Mouse (Mus musculus): Measurements from ENCODE around the gene Zfp93.
A peak's percentile ranks its signal among the peaks of the same experiment; 100 is the strongest.
"Not testable (repeated sequence)": the region's sequence is repeated elsewhere in the genome, so short reads cannot be mapped to it uniquely, and the experiment has no call there.

Gene Zfp93

DNA sequence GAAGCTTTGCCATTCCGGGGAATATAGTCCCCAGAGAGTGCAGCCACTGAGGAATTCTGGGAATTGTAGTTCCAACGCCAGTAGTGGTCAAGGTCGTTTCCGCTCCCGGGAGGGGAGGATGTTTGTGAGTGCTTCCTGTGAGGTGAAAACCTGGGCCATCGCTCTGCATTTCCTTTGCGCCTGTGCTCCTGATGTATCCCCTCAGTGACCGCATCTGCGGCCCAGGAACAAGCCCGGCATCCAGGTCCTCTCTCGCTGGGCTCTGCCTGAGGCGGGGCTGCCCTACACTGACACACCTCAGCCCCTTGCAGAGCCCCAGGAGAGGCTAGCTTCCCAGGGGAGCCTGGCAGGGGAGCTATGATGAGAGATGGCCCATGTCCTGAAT is at the start of gene Zfp93:
Gene Zfp93, plus strand, starts transcription at position 133 of the 385 bp plus-strand sequence.
- peak; percentile 81 for DNase-seq (ENCODE audit: low spot score)

DNA sequence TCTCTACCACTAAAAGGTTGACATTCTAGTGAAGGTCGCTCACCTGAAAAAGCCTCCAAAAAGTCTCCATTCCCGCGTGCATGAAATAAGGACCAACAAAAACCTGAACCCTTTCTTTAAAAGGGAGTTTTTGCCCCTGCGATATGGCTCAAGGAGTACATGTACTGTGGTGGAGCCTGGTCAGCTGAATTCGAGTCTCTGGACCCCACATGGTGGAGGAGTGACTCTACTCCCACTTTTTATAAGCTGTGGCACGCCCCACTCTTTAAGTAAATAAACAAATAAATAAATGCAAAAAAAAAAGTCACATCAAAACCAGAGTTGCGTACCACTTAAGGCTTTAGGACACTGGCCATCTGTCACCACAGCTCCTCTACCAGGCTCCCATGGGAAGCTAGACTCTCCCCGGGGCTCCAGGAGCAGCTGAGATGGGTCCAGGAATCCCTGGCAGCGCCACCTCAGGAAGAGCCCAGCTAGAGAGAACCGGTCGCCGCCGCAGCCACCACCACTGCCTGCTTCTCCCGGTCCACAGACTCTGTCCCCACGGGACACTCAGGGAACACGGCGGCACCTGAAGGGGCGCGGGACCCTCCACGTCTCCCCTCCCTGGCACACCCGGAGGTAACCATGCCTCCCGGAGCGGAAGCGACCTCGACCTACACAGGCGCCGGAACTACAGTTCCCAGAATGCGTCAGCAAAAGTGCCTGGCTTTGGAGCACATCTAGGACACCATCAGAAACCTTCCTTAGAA is 33.0 kb upstream of the Zfp93 start, which contains the start of gene Zfp109:
Gene Zfp109, minus strand, starts transcription at position 521 of the 752 bp plus-strand sequence.
- DNase-seq (ENCODE audit: low spot score), result peak; percentile 66

DNA sequence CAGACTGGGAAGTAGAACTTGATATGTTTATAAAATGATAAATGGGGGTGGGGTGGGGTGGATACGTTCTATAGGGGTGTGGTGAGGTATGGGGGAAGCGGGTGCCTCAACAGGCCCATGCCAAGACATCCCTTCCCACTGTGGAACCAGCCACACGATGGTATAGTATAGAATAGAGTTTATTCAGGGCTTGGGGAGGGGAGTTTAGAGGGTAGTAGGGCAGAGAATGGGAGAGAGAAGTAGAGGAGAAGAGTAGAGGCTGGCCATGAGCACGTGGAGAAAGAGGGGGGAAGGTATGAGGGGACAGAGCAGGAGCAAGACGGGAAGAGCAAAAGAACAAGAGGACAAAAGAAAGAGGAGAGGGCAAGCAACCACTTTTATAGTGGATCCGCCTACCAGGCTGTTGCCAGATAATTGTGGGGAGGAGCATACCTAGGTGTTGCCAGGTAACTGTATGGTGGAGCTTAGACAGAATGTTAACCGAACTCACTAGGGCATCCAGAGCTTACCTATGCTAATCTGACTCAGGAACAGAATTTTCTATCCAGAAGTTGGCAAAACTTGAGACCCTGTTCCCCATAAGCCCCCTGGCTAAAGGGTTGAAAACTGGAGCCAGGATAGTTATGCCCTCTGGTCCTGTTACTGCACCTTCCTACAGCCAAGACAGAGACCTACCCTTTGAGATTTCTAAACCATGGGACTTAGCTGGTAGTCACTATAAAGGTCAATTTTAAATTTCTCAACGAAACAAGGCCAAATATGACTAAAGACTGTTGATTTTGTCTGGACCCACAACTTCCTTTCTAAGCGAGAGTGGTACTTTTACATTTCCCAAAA is 16.2 kb upstream of the Zfp93 start:
- DNase-seq (ENCODE audit: low spot score), result no peak

DNA sequence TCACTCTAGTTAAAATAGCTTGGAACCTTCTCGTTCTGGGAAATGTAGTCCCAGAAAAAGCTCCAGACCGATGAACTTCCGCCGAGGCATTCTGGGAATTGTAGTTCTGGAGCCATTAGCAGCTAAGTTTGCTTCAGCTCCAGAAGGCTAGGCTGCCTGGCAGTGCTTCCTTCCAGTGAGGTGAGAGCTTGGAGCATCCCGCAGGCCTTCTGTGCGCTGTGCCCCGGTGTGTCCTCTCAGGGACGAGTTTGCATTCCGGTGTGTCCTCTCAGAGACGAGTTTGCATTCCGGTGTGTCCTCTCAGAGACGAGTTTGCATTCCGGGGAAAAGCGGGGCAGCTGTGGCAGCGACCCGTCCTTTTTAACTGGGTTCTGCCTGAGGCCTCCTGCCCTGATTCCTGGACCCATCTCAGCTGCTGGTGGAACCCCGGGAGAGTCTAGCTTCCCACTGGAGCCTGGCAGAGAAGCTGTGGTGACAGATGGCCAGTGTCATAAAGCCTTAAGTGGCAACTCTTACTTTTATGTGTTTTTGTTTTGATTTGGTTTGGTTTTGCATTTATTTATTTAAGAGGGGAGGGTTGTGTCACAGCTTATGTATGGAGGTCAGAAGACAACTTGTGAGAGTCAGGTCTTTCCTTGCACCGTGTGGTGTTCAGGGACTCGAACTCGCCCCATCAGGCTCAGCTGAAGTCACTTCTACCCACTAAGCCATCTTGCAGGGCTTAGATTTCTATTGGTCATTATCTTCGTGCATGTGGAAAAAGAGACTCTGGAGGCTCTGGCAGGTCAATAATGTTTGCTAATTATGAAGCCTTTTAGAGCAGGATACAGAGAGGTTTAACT is 15.4 kb upstream of the Zfp93 start, which contains the start of gene Zfp108:
Gene Zfp108, plus strand, starts transcription at position 162 of the 842 bp plus-strand sequence.
- peak; percentile 85 for DNase-seq (ENCODE audit: low spot score)

DNA sequence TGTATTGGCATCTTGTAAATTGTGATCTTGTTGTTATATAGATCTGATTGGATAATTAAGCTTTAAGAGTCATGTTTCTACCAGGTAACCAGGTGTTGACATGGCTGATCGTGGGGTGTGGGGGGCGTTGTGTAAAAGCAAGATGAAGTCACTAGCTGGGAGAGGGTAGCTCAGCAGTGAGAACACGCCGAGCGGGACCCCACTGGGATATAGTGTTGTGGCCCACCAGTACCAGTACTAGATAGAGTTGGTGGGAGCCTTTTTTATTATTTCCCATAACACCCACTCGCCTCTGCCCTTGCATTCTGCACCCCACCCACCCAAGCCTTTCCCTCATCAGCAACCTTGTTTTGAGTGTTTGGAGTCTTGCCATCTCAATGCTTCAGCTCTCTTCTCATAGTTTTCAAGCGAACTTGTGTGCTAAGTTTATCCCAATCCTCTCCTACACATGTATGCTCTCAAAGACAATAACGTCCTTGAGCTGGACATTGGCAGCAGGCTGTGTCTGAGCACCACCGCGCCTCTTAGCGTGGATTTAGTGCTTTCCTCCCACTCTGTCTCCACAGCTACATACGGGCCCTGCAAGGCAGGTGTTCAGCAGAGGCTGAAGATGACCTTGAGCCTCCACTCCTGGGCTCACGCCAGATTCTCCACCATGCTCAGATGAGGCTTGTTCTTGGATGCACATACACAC is 10.8 kb upstream of the Zfp93 start:
- no peak for DNase-seq (ENCODE audit: low spot score)

DNA sequence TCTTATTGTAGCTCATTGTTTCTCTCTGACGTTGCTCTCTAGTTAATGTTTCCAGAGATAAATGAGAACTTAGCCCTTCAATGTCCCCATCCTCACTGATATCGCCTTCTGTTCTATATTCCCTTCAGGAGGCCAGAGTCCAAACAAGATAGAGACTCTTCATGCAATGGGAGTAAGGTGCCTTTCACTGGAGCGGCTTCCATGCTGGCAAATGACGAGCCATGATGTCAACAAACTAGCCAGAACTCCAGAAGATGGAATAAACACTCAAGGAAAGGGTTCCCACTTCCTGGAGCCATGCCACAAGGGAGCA is 10.3 kb upstream of the Zfp93 start:
- DNase-seq (ENCODE audit: low spot score), result no peak

DNA sequence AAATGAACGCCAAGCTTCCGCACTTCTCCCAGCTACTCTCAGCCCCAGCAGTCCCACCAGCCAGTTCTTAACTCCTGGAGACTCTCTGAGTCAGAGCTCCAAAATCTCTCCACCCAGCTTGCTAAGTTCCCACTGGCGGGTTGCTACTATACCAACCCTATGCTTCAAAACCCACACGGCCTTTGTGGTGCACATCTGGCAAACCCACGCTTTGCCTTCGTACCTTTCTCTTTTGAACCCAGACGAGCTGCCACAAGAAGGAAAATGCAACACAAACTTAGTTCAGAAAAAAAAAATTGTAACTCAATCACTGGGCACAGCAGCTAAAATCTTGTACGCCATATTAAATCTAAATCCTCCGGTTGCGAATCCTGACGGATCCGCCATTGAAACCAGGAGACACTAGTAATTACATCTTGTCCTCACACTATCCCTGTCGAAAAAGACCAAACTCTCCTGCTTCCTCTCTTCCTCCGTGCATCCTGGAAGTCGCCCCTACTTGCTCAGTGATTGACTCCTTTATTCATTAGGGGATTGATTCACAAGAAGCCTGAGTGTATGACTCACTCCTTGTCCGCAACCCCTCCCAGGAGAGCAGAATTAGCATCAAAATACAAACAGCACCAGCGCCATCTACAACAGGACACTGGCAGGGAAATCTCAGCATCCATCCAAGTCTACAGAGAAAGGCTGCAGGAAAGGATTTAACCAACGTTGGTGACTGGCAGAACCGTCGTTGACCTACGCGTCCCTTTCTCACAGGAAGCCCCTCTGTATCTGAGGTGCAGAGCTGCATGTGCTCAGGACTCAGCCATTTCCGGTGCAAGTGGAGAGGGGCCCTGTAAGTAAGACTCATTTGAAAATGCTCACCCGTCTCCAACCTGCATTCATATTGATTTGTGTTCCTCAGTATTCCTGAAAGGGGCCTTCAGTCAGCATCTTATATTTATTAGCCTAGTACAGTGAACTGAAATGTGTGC is 1.8 kb upstream of the Zfp93 start:
- no peak for DNase-seq (ENCODE audit: low spot score)

DNA sequence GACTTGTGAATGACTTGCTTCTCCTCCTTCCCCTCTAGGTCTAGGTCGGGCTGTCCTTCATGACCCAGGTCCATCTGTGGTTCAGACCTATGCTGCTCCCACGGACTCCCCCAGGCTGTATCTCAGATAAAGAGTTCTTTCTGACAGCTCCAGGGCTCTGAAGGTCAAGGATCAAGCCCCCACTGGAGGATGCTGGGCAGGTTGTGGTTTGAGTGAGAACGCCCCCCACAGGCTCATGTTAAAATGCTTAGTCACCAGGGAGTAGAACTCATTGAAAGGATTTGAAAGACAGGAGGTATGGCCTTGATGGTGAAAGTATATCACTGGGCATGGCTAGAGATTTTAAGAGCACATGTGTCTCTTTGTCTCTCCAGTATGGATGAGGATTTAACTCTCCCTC is 964 bp upstream of the Zfp93 start:
- DNase-seq (ENCODE audit: low spot score), result no peak

DNA sequence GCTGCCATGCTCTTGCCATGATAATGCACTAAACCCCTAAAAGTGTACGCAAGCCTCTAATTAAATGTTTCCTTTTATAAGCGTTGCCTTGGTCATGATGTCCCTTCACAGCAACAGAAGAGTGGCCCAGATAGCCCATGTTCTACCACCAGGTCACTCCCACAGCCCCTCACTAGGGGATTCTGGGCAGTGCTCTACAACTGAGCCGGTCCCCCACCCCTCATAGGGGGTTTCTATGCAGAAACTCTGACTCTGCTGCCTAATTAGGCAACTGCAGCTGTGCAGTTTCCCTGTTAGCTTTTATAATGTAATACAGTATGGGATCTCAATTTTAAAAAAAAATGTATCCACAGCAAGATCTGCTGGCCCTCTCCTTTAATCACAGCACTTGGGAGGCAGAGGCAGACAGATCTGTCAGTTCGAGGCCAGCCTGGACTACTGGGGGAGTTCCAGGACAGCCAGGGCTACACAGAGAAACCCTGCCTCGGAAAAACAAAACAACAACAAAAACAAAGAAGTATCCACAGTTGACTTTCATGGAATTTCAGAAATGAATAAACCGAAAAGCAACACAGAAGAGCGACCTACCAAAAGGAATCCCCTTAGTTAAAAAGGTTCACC is 443 bp upstream of the Zfp93 start:
- DNase-seq (ENCODE audit: low spot score), result no peak

DNA sequence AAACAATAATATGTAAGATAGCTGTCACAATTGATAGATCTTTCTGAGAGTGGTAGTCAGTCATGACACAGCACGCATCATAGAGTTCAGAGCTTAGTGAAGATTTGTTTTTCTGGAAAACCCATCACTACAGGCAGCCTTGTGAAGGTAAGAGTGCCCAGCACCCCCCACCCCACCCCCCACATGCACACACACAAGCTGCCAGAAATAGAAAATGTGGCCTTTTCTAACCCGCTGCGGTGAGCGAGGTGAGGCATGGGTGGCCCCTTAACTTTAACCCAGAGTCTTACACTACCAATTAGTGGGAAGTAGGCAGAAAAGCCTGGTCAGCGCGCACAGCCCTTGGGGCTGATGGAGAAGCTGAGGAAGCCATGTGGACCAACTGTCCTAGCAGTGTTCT is 971 bp downstream of the Zfp93 start:
- DNase-seq (ENCODE audit: low spot score), result no peak

DNA sequence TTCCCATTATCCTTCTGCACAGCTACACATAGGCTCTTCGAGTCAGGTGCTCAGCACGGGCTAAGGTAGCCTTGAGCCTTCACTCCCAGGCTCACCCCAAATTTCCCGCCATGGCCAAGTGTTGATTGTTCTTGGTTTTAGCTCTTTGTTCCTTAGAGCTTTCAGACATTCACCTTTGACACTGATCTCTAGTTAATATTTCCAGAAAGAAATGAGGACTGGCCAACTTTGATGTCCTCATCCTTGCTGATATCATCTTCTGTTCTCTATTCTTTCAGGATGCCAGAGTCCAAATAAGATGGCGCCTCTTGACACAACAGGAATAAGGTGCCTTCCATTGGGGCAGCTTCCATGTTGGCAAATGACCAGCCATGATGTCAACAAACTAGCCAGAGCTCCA is 4.2 kb downstream of the Zfp93 start:
- no peak for DNase-seq (ENCODE audit: low spot score)

DNA sequence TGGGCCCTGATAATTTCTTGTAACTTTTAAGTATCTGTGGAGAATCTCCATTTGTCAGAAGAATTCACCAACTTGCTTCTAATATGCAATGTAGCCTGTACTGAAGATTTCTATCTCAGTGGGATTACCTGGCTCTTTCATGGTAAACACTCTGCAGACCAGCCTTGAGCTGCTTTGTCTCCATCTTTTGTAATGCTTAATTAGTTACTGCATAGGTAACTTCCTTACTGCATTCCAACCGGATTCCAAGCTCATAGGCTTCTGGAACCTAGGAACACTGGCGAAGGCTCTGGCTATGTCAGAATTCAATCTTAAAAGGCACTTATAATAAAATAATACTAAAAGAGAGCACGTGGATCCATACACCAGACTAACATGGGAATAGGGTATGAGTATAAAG is 8.6 kb downstream of the Zfp93 start:
- not testable (repeated sequence) for DNase-seq (ENCODE audit: low spot score)

DNA sequence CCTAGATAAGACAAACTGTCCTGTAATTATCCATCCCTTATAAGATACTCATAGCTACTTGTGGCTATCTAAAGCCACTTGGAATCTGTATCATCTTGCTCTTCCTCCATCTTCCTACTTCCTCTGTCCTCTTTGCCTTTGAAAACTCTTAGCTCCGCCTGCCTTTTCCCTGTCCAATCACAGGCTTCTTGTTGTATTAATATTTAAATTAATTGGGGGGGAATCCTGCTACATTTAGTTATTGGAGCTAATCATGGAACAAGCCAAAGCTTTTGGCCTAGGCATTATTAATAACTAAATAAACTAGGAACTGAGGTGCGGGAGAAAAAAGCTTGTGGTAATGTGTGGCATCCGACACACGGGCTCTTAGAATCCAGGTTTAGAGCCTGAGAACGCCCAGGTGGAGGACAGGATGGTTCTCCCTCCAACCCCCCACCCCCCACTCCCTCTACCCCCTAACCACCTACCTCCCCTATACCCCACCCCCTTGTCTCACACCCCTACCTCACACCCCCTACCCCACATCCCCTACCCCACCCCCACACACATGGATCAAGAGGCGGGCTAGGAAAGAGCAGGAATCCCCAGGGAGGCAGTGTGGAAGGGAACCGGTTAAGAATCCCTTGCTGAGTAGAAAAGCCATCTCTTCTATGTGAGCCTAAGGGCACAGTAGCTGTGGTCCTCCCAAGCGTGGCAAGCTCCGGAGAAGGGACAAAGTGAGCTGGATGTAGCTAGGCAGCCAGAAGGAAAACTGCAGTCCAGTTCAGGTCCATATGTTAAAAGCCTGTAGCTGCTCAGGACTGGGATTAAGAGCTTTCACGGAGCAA is 10.0 kb downstream of the Zfp93 start:
- DNase-seq (ENCODE audit: low spot score), result no peak

DNA sequence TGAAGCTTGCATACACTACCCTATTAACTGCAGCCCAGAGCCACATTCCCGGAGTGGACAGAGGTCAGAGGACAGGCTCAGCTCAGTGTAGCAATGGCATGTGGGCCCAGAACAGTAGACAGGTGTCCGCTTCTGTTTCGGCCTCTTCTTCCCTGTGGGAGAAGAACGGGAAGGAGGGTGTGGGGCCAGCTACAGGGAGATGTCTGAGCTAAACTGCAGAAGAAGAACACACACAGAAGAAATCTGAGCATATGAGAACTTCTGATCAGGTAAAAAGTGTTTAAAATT is 10.6 kb downstream of the Zfp93 start:
- no peak for DNase-seq (ENCODE audit: low spot score)

DNA sequence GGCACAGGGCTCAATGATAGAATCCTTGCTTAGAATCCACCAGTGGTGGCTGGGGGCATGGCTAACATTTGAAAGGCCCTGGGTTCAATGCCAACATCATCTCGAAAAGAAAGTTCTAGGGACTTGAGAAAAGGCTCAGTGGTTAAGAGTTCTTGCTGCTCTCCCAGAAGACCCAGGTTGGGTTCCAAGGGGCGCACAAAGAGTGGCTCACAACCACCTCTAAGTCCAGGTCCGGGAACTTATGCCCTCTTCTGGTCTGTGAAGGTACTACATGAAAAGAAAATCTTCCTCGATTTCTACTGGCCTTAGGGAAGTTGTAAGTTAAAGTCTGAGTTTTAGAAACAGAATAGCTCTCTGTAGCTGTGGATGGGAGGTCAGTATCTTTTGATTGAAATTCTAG is 15.9 kb downstream of the Zfp93 start:
- DNase-seq (ENCODE audit: low spot score), result no peak

DNA sequence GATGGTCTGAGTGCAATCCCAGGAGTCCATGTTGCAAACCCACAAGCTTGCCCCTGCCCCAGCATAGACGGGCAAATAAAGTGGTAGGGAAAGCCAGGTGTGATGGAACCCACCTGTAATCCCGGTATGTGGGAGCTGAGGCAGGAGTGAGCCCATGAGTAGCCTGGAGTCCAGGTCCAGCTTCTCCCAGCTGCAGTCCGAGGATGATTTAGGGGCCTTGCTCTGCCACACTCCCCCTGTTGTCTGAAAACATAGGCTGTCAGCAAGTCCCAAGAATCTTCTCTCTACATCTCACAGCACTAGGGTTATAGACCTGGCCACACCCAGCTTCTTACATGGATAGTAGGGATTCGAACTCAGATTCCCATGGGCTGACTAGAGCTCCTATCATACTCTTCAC is 16.7 kb downstream of the Zfp93 start:
- no peak for DNase-seq (ENCODE audit: low spot score)

DNA sequence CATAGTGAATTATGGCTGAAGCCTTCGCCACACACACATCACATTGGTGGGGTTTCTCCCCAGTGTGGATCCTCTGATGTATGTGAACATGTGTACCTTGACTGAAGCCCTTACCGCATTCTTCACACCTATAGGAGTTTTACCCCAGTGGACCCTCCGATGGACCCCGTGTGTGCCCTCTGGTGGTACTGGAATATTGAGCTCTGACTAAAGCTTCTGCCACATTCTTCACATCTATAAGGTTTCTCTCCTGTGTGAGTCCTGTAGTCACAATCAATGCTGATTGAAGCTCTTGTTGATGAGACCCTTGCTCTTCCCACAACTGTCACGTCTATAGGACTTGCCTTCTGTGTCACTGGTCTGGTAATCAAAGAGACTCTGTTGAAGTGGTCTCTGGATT is 17.4 kb downstream of the Zfp93 start:
- no peak for DNase-seq (ENCODE audit: low spot score)

DNA sequence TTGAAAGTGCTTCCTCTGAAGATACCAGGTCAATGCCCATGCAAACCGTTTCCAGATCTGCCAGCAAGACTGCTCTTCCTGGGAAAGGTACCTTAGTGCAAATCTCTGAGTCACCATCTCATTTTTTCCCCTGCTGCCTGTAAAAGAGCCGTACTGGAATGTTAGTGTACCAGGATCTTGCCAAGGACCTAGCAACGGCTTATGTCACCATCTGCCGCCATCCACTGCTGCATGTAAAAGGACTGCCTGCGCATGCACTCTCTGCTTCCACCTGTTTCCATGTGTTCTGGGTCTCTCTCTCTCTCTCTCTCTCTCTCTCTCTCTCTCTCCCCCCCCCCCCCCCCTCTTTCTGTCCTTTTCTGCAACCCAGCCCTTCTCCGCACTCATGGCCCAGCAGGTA is 18.3 kb downstream of the Zfp93 start:
- no peak for DNase-seq (ENCODE audit: low spot score)

DNA sequence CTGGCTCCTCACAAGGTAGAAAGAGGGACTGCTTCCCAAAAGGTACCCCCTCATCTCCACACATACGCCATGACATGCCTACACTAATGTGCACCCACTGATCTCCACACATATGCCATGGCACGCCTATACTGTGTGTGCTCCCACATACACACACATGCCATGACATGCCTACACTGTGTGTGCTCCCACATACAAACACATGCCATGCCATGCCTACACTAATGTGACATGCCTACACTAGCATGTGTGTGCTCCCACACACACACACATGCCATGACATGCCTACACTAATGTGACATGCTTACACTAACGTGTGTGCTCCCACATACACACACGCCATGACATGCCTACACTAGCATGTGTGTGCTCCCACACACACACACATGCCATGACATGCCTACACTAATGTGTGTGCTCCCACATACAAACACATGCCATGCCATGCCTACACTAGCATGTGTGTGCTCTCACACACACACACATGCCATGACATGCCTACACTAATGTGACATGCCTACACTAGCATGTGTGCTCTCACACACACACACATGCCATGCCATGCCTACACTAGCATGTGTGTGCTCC is 20.0 kb downstream of the Zfp93 start:
- DNase-seq (ENCODE audit: low spot score), result no peak

Measured in left cerebral cortex, adult 11 months (tissue).